Mouse (Mus musculus) intestine, embryonic 14.5 days (tissue): Measurements from ENCODE around the gene Washc1. TPM values are rescaled to one million over a fixed set of nuclear protein-coding genes. Genes with fewer than 3 reads are reported as not detected.

Source experiments
- ATAC-seq: fragments of 200-750 bp; cut with Nextera tagmentation; replicated peaks from 2 replicates; pipeline ENCODE4 v1.8.0; 2017; ENCODE audit warnings: low read depth, moderate number of reproducible peaks, moderate TSS enrichment, moderate library complexity; ENCODE audit not compliant: low FRiP score, low TSS enrichment
- DNase-seq: peaks from one replicate; pipeline ENCODE4 v3.0.0-alpha.2; 2018; ENCODE audit warnings: low spot score
- H3K27ac ChIP-seq: fragments of 300-500 bp; sonication (generic); 2 replicates; pipeline ENCODE4 v1.5.1; 2014; ENCODE audit warnings: low read depth, mild to moderate bottlenecking, control low read depth
- H3K27me3 ChIP-seq: fragments of 300-500 bp; sonication (generic); replicated peaks from 2 replicates; pipeline ENCODE4 v1.6.1; 2014; ENCODE audit warnings: low read length, control low read depth; ENCODE audit not compliant: control insufficient read depth, insufficient read depth
- H3K36me3 ChIP-seq: fragments of 300-500 bp; sonication (generic); 2 replicates; pipeline ENCODE4 v1.6.1; 2014; ENCODE audit warnings: low read length, control low read depth; ENCODE audit not compliant: control insufficient read depth, insufficient read depth
- H3K4me1 ChIP-seq: fragments of 300-500 bp; sonication (generic); replicated peaks from 2 replicates; pipeline ENCODE4 v1.6.1; 2014; ENCODE audit warnings: low read length, control low read depth, mixed read lengths; ENCODE audit not compliant: control insufficient read depth, insufficient read depth
- H3K4me2 ChIP-seq: fragments of 300-500 bp; sonication (generic); 2 replicates; pipeline ENCODE4 v1.6.1; 2014; ENCODE audit warnings: low read length
- H3K4me3 ChIP-seq: fragments of 300-500 bp; sonication (generic); 2 replicates; pipeline ENCODE4 v1.5.1; 2014; ENCODE audit warnings: low read depth, low read length, control low read depth, mixed read lengths
- H3K9ac ChIP-seq: fragments of 300-500 bp; sonication (generic); 2 replicates; pipeline ENCODE4 v1.6.1; 2014; ENCODE audit warnings: mild to moderate bottlenecking, low read length
- H3K9me3 ChIP-seq: fragments of 300-500 bp; sonication (generic); 2 replicates; pipeline ENCODE4 v1.6.1; 2016; ENCODE audit warnings: low read length, control low read depth; ENCODE audit not compliant: control insufficient read depth
- WGBS: fragments of 180-500 bp; shearing (Covaris S2); extraction: QIAGEN DNeasy Blood & Tissue Kit; methylation state at CpG from one replicate; pipeline ENCODE4 v1.1.7; 2014; 5-methylcytosine and 5-hydroxymethylcytosine counted together
- polyA plus RNA-seq: library from polyadenylated mRNA; unstranded; fragments of >200 nt; fragmentation: Nextera tagmentation; extraction: Ambion mirVana; gene quantifications from 2 replicates; pipeline ENCODE4 v1.2.1, GENCODE M21; 2014

Washc1 gene
- polyA plus RNA-seq, 1 experiment from 2014 or later = 34.0 TPM

GRCm38 (mm10) chr17:66104076-66104475 is 7.3 kb upstream of the Washc1 start:
- no peaks in the 10 kb centered on the region for H3K36me3 ChIP-seq

DNA sequence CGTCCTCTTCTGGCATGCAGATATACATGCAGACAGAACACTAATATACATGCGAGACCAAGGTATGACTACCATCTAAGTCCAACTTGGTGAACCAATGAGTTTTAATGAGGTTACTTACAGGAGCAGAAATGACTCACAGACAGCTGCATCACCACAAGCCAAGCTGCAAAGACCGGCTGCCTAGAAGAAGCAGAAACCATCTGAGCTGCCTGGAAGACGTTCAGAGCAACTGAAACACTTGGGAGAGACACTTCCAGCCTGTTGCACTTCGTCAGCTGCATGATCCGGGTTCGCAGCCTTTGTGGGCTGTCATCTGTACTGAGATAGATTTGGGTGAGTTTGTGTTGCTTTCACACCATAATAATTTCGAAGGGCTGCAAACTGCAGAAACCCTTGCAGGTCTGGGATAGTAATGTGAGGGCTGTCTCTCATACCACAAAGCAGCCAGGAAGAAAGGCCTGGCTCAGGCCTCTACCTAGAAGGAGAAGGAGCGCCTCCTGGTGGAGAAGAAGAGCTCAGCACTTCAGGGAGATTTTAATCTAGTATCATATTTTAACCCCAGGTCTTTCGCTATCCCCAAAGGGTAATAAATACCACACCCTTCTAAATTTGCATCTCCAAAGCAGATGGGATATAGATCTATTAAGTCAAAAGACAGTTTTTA is 4.6 kb upstream of the Washc1 start:
- DNase-seq = peak; percentile 76
- 50% methylated on average over 10 of the region's 10 CpGs for WGBS

More at GRCm38 (mm10) chr17:66104076-66104475, 7.3 kb upstream of the Washc1 start:
- Histone ChIP-seq H3K9ac (no peak overlapping the region), H3K27me3 (no peaks in the 10 kb centered on the region), H3K9me3 (no peaks in the 10 kb centered on the region), H3K4me2 (no peak overlapping the region), H3K4me1 (peaks cover 11% of the 10 kb centered on the region), H3K4me3 (no peak overlapping the region), H3K27ac (no peak overlapping the region)
- ATAC-seq = no peak
- DNase-seq = no peak
- 81% methylated on average over 7 of the region's 7 CpGs for WGBS

GRCm38 (mm10) chr17:66107466-66107865 is 3.9 kb upstream of the Washc1 start:
- no peak overlapping the region for H3K27ac ChIP-seq
- no peak overlapping the region for H3K9ac ChIP-seq
- DNase-seq = no peak
- H3K9me3 ChIP-seq = no peaks in the 10 kb centered on the region
- H3K27me3 ChIP-seq = no peaks in the 10 kb centered on the region
- H3K4me2 ChIP-seq = no peak overlapping the region
- H3K4me1 ChIP-seq = peaks cover 14% of the 10 kb centered on the region
- H3K36me3 ChIP-seq = no peaks in the 10 kb centered on the region
- no peak overlapping the region for H3K4me3 ChIP-seq
- ATAC-seq = no peak
- 71% methylated on average over 8 of the region's 8 CpGs for WGBS

More for the DNA sequence above, 4.6 kb upstream of the Washc1 start:
- peaks cover 9% of the 10 kb centered on the region for H3K4me1 ChIP-seq
- ATAC-seq = no peak
- H3K27ac ChIP-seq = no peak overlapping the region
- no peak overlapping the region for H3K4me2 ChIP-seq
- H3K27me3 ChIP-seq = no peaks in the 10 kb centered on the region
- H3K4me3 ChIP-seq = no peak overlapping the region
- H3K36me3 ChIP-seq = no peaks in the 10 kb centered on the region
- H3K9me3 ChIP-seq = no peaks in the 10 kb centered on the region
- H3K9ac ChIP-seq = 0 out of 2 replicates have a peak overlapping the region, but pooled peaks have one; percentile 2

DNA sequence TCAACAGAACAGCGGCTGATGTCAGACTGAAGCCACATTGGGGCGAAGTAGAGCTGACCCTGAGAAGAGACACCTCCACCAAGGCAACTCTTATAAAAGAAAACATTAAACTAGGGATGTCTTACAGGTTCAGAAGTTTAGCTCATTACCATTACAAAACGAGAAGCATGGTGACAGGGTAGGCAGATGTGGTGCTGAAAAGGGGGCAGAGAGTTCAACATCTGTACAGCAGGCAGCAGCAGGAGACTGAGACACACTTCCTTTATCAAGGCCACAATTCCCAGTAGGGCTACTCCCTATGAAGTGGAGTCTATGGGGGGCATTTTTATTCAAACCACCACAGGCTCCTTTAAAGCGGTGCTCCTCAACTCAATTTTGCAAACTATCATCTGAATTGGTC is 3.1 kb upstream of the Washc1 start:
- WGBS = 81% methylated on average over 4 of the region's 4 CpGs
- no peak overlapping the region for H3K27ac ChIP-seq
- no peak for ATAC-seq

GRCm38 (mm10) chr17:66110746-66111145 is 599 bp upstream of the Washc1 start:
- peak overlapping the region; percentile 70 for H3K4me2 ChIP-seq
- peaks cover 20% of the 10 kb centered on the region for H3K36me3 ChIP-seq
- peak overlapping the region; percentile 84 for H3K4me3 ChIP-seq
- ATAC-seq (no peak), DNase-seq (no peak)
- no peaks in the 10 kb centered on the region for H3K27me3 ChIP-seq
- H3K4me1 ChIP-seq = peaks cover 18% of the 10 kb centered on the region
- peak overlapping the region; percentile 76 for H3K9ac ChIP-seq
- H3K9me3 ChIP-seq = no peaks in the 10 kb centered on the region
- peak overlapping the region; percentile 57 for H3K27ac ChIP-seq
- 30% methylated on average over 6 of the region's 6 CpGs for WGBS

More for the DNA sequence above, 3.1 kb upstream of the Washc1 start:
- DNase-seq = no peak
- H3K4me3 ChIP-seq = no peak overlapping the region
- H3K4me1 ChIP-seq = peaks cover 18% of the 10 kb centered on the region
- no peak overlapping the region for H3K9ac ChIP-seq
- H3K27me3 ChIP-seq = no peaks in the 10 kb centered on the region
- H3K9me3 ChIP-seq = no peaks in the 10 kb centered on the region
- H3K36me3 ChIP-seq = no peaks in the 10 kb centered on the region
- H3K4me2 ChIP-seq = no peak overlapping the region

GRCm38 (mm10) chr17:66112166-66112565 is 821 bp downstream of the Washc1 start:
- 37% methylated on average over 4 of the region's 4 CpGs for WGBS
- ATAC-seq = no peak
- H3K4me1 ChIP-seq = peaks cover 16% of the 10 kb centered on the region
- peaks cover 34% of the 10 kb centered on the region for H3K36me3 ChIP-seq
- H3K9me3 ChIP-seq = no peaks in the 10 kb centered on the region
- peak overlapping the region; percentile 70 for H3K4me2 ChIP-seq
- peak overlapping the region; percentile 84 for H3K4me3 ChIP-seq
- DNase-seq = no peak
- H3K27ac ChIP-seq = no peak overlapping the region
- peak overlapping the region; percentile 76 for H3K9ac ChIP-seq
- no peaks in the 10 kb centered on the region for H3K27me3 ChIP-seq

DNA sequence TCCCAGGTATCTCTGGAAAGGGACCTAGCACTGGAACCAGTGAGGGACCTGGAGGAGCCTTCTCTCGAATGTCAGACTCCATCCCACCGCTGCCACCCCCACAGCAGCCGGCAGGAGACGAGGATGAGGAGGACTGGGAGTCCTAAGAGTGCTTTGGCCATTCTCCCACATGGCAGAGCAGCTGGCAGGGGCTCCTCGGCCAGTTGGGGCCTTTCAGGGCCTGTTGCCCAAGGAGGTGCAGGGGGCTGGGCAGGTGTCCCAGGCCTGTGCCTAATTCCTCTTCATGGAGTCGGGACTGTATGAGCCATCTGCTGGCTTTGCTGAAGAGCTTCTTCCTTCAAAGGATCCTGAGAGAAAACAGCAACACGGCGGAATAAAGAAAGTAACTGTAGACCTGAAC is 7.6 kb downstream of the Washc1 start:
- Histone ChIP-seq H3K27me3 (no peaks in the 10 kb centered on the region), H3K4me3 (no peak overlapping the region), H3K4me2 (no peak overlapping the region), H3K9me3 (no peaks in the 10 kb centered on the region), H3K9ac (no peak overlapping the region), H3K36me3 (peaks cover 61% of the 10 kb centered on the region), H3K4me1 (no peaks in the 10 kb centered on the region; the same call in 1 of the 2 replicates), H3K27ac (no peak overlapping the region)
- WGBS = 86% methylated on average over 8 of the region's 8 CpGs
- ATAC-seq (no peak), DNase-seq (no peak)

DNA sequence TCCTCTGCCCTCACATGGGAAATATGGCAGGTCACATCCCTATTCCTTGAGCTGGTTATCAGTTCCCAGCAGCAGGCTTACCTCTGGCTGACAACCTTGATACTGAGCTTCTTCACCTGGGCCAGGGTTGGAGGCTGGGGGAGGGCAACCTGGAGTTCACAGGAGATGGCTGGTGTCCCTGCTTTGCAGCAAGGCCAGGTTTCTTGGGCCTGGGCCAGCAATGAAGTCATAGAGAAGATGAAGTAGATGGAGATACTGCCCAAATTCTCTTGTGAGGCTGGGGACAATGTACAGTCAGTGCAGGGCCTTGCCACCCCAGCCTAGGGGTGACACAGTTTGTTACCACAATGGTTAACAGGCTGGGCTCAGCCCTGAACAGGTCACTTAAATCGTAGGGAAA is 9.4 kb downstream of the Washc1 start:
- ATAC-seq = no peak
- no peak overlapping the region for H3K9ac ChIP-seq
- no peak for DNase-seq
- H3K27ac ChIP-seq = no peak overlapping the region
- no peaks in the 10 kb centered on the region for H3K9me3 ChIP-seq
- no peaks in the 10 kb centered on the region for H3K27me3 ChIP-seq
- H3K4me2 ChIP-seq = no peak overlapping the region
- H3K4me1 ChIP-seq = peaks cover 12% of the 10 kb centered on the region
- H3K4me3 ChIP-seq = no peak overlapping the region
- WGBS = 68% methylated on average over 1 of the region's 1 CpGs
- peaks cover 44% of the 10 kb centered on the region for H3K36me3 ChIP-seq
